Mouse (Mus musculus) cerebellum, adult 9-11 months (tissue): Measurements from ENCODE around the gene Mcu.

Experiments
- DNase-seq: peaks from one replicate; pipeline ENCODE4 v3.0.0; 2022

Gene Mcu

DNA sequence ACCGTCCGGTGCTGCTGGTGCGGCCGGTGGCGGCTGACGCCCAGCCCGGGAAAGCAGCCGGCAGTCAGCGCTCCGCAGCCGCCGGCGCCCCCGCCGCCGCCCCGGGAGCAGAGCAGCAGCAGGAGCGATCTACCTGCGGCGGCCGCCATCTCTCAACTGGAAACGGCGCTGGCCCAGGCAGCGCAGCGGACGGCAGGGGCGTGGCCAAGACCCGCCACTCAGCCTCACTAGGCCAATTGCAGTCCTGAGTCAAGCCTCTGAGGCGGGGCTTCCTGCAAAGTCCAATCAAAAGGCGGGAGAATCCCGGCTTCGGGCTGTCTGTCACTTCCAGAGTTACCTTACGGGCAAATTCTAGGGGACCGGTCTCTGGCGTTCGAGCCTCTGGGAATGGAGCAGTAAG lies at the start of gene Mcu:
Gene Mcu (minus strand): TSS at position 171 of the 400 bp plus-strand sequence.
- DNase-seq = peak; percentile 97

- DNase-seq = peak; percentile 17
Measured at GRCm38 (mm10) chr10:59665503-59666291, 49.2 kb upstream of the Mcu start.

DNA sequence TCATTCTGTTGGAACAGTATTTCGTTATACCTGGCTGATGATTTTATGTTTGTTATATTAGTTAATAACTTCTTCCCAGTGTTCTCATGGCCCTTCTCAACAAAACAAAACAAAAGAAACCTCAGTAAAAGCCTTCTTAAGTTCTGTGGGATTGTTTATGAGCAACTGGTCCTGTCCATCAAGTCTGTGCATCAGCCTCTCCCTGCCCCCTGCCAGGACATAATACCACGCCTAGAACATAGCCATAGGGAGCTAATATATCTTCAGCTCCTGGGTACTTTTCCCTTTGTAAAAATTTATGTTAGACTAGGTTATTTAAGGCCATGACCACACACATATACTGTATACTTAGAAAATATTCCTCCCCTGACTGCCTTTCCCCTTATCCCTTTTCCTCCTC lies 48.3 kb upstream of the Mcu start:
- DNase-seq = no peak

DNA sequence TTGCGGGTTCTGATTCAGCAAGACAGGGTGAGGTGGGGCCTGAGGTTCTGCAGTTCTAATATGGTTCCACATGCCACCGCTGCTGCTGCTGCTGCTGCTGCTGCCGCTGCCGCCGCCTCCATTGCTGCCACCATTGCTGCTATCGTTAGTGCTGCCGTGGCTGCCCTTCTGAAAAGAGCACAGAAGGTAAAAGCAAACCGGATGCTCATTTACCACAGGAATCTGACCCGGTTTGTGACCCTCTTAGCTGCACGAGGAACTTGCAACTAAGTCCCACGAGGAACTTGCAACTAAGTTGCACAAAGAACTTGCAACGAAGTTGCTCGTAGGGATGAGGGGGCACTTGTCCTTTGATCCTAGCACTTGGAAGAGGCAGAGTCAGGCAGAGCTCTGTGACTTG lies 40.3 kb upstream of the Mcu start:
- no peak for DNase-seq

DNA sequence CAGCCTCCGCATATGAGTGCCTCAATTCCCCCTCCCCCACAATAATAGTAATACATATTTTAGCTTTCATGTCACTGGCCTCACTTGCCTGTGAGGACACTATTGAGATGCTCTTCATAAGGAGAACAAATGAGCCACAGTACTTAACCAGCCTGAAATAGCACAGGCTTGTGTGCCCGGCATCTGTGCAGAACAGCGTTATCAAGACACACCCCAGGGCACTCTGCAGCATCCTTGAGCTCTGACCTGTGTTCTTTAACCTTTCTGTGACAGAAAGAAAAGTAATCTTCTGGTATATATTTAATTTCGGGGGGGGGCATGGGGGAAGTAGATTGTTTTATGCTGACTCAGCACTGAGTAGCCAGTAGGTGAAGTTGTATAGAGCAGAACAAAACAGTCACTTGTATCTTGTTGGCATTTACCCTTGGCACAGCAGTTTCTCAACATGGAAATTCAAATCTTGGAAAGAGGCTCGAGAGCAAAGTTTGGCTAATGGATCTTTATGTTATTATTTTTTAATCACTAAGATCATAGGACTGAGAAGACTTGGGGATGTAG lies 30.4 kb upstream of the Mcu start:
- DNase-seq = no peak

DNA sequence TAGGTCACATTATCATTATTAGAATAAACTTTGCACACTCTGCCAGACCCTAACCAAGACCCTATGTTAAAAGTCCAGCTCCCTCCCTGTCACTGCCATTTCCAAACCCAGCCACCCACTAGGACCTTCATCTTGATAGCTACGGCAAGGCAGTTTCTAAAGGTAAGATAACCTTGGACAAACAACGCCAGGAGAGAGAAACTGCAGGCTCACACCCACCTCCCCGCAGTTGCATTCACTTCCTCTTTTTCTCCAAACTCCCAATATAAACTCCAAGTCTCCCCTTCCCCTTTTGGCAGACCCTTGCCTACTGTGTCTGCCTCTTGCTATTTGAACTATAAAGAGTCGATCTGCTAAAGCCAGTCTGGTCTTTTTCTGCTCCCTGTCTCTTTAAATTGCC lies 28.7 kb upstream of the Mcu start:
- no peak for DNase-seq

DNA sequence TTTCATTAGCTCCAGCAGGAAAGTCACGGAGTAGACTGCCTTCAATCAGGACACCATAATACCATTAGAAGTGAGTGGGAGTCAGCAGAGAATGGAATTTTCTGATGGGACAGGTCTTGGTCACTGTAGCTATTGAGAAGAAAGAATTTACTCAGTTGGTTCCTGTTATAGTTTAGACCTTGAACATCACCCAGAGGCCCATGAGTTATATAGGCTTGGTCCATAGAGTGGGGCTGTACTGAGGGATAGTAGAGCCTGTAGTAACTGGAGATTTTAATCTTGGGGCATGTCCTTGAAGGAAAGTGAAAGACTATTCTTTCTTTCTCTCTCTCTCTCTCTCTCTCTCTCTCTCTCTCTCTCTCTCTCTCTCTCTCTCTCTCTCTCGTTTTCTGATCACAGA lies 28.2 kb upstream of the Mcu start:
- no peak for DNase-seq

- DNase-seq = no peak
Measured at GRCm38 (mm10) chr10:59643645-59644044, 27.2 kb upstream of the Mcu start.

- no peak for DNase-seq
Measured at GRCm38 (mm10) chr10:59642659-59643377, 26.3 kb upstream of the Mcu start.

- DNase-seq = no peak
Measured at GRCm38 (mm10) chr10:59638576-59638975, 22.1 kb upstream of the Mcu start.

DNA sequence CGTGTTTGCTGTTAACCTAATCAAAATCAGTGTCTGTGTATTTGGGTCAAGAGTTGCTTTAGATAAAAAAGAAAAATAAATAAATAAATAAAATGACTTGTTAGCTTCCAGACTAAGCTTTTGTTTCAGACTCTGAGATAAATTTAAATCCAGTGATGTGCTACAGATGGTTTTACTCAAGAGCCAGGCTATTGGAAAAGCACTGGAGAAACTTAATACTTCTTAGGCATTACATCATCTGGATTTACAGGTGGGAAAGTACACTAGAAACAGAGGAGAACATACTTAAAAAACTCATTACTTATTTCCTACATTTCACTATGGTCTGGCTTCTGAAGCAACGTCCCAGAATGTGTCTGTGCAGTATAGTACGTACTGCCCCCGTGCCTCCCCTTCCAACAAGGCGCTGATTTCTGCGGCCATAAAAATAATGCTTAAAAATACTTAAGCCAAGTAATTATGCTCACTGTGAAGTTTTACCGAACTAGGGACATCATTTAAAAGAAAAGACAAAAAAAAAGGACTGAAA lies 21.2 kb upstream of the Mcu start:
- DNase-seq = no peak

- no peak for DNase-seq
Measured at GRCm38 (mm10) chr10:59636751-59637533, 20.4 kb upstream of the Mcu start.

DNA sequence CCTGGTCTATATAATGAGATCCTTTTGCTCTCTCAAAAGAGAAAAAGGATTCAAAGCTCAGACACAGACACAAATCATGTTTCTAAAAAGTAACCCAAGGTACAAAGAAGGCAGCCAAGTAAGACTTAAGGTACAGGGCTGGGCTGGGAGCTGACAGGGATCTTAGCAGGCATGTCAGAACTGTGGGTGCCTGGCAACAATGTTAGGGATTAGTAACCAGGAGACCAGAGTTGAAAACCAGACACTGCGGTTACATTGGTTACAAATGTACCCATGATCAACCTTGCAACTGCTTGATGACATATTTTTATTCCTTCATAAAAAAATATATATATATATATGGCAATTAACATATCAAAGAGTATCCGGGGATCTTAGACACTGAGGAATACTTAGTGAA lies 19.6 kb upstream of the Mcu start:
- DNase-seq = no peak

- DNase-seq = no peak
Measured at GRCm38 (mm10) chr10:59629506-59629782, 13.0 kb upstream of the Mcu start.

- DNase-seq = no peak
Measured at GRCm38 (mm10) chr10:59628641-59629505, 12.4 kb upstream of the Mcu start.

- DNase-seq = peak; percentile 70
Measured at GRCm38 (mm10) chr10:59623496-59623895, 7.0 kb upstream of the Mcu start.

GRCm38 (mm10) chr10:59621355-59621754 lies 4.9 kb upstream of the Mcu start:
- DNase-seq = no peak

GRCm38 (mm10) chr10:59617776-59618175 lies 1.3 kb upstream of the Mcu start:
- no peak for DNase-seq

DNA sequence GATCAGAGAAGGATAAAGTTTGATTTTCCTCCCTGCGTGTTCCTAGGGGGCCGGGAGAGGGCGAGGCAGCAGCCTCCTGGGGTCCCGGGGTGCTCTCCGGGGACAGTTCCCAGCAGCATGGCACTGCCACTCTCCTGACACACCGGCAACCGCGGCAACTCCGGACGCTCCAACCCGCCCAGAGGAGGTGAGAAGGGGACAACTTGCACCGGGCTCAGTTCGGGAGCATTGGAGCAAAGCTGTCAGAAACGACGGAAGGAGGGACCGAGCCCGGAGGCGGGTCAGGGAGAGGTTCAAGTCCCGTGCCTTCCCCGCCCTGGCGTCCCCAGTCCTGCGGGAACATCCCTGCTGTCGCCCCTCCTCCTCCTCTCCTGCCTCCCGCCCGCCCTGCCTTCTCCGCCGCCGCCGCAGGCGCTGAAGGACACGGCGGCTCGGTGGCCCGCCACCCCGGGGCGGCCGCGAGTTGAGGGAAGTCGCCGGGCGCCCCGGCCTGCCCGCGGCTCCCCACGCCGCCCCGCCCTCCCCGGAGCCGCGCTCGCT lies 441 bp downstream of the Mcu start, which contains the start of gene Gm10322:
Gene Gm10322 (plus strand): TSS at position 83 of the 540 bp plus-strand sequence.
- peak; percentile 78 for DNase-seq

- peak; percentile 62 for DNase-seq
Measured at GRCm38 (mm10) chr10:59615411-59615810, 1.1 kb downstream of the Mcu start.

- peak; percentile 81 for DNase-seq
Measured at GRCm38 (mm10) chr10:59614141-59614540, 2.4 kb downstream of the Mcu start.

- no peak for DNase-seq
Measured at GRCm38 (mm10) chr10:59613276-59613675, 3.2 kb downstream of the Mcu start.
